In genomic region chr9:66795464-66796324, GRCm38 (mm10) we compare ENCODE assay signal across 8 mouse cellular contexts. TPM values are rescaled to one million over a fixed set of nuclear protein-coding genes. Genes with fewer than 3 reads are reported as not detected.
DNase-seq lines count a peak whose midpoint lies in the region; ATAC-seq and TF ChIP-seq lines count a peak whose summit lies in the region.

Gene Aph1b (minus strand): TSS chr9:66795490.

- H3K27me3 ChIP-seq in heart, embryonic 12.5 days (replicated peaks): no peaks in the 10 kb centered on the region
- no peaks in the 10 kb centered on the region for H3K27me3 ChIP-seq in kidney, postnatal 0 days (ENCODE audit: insufficient read depth, low read length)
- H3K27me3 ChIP-seq in liver, embryonic 11.5 days (replicated peaks; ENCODE audit: control insufficient read depth, insufficient read depth, low read length): no peaks in the 10 kb centered on the region
- no peaks in the 10 kb centered on the region for H3K27me3 ChIP-seq in stomach, embryonic 14.5 days (ENCODE audit: control insufficient read depth, insufficient read depth, low read length)

- peak within 1 kb of the TSS; percentile 78 for H3K9ac ChIP-seq in heart, embryonic 12.5 days
- H3K9ac ChIP-seq in kidney, postnatal 0 days (ENCODE audit: low read depth, low read length): peak within 1 kb of the TSS; percentile 65
- peak within 1 kb of the TSS; percentile 43 for H3K9ac ChIP-seq in liver, embryonic 11.5 days (ENCODE audit: low read depth, low read length)
- H3K9ac ChIP-seq in stomach, embryonic 14.5 days (replicated peaks; ENCODE audit: low read depth, low read length): peak within 1 kb of the TSS; percentile 60

- peak; percentile 96 for ATAC-seq in erythroid progenitor cell, adult 5-6 weeks (replicated peaks; ENCODE audit: low FRiP score, poor library complexity, severe bottlenecking)
- peak; percentile 99 for ATAC-seq in heart, embryonic 12.5 days (ENCODE audit: insufficient number of reproducible peaks, low FRiP score)
- peak; percentile 97 for ATAC-seq in kidney, postnatal 0 days (replicated peaks; ENCODE audit: low FRiP score, low read depth)
- ATAC-seq in liver, embryonic 11.5 days (replicated peaks; ENCODE audit: low FRiP score): peak; percentile 99
- peak; percentile 98 for ATAC-seq in stomach, embryonic 14.5 days (ENCODE audit: insufficient number of reproducible peaks, insufficient read depth, low FRiP score, low read depth)

- peak within 1 kb of the TSS; percentile 95 for H3K27ac ChIP-seq in heart, embryonic 12.5 days (ENCODE audit: poor library complexity, severe bottlenecking)
- peak within 1 kb of the TSS; percentile 90 for H3K27ac ChIP-seq in kidney, postnatal 0 days
- peak within 1 kb of the TSS; percentile 73 for H3K27ac ChIP-seq in liver, embryonic 11.5 days (ENCODE audit: low read depth, low read length)
- peak within 1 kb of the TSS; percentile 84 for H3K27ac ChIP-seq in stomach, embryonic 14.5 days (ENCODE audit: low read length)

- peaks cover 5% of the 10 kb centered on the region; the same call in 1 of the 2 replicates for H3K4me1 ChIP-seq in heart, embryonic 12.5 days (replicated peaks)
- H3K4me1 ChIP-seq in kidney, postnatal 0 days (replicated peaks; ENCODE audit: insufficient read depth, low read length): no peaks in the 10 kb centered on the region
- H3K4me1 ChIP-seq in liver, embryonic 11.5 days (replicated peaks; ENCODE audit: control insufficient read depth, insufficient read depth, low read length): peaks cover 6% of the 10 kb centered on the region; the same call in 1 of the 2 replicates
- H3K4me1 ChIP-seq in stomach, embryonic 14.5 days (ENCODE audit: control insufficient read depth, insufficient read depth, low read length): peaks cover 3% of the 10 kb centered on the region; the same call in 1 of the 2 replicates

- H3K9me3 ChIP-seq in heart, embryonic 12.5 days (replicated peaks): no peaks in the 10 kb centered on the region
- no peaks in the 10 kb centered on the region for H3K9me3 ChIP-seq in kidney, postnatal 0 days (replicated peaks; ENCODE audit: low read length)
- H3K9me3 ChIP-seq in liver, embryonic 11.5 days (ENCODE audit: control insufficient read depth, low read length): no peaks in the 10 kb centered on the region
- no peaks in the 10 kb centered on the region for H3K9me3 ChIP-seq in stomach, embryonic 14.5 days (ENCODE audit: control insufficient read depth, low read depth, low read length)

- no peak for TF ChIP-seq CTCF in kidney, postnatal 0 days (IDR thresholded peaks at IDR 0.05; ENCODE audit: low read depth)

- peak; percentile 97 for DNase-seq in CD4-positive helper T cell, adult 2 months (ENCODE audit: low read depth, low spot score)
- DNase-seq in brain, embryonic 18.5 days (ENCODE audit: low read depth, low spot score): peak; percentile 86
- peak; percentile 99 for DNase-seq in kidney, postnatal 0 days (ENCODE audit: low spot score)
- DNase-seq in liver, embryonic 11.5 days (ENCODE audit: low spot score): peak; percentile 98
- peak; percentile 97 for DNase-seq in naive thymus-derived CD4-positive, alpha-beta T cell, adult 2 months (ENCODE audit: low read depth)

- under 1% methylated on average over 42 of the region's 42 CpGs for WGBS in heart, embryonic 12.5 days
- WGBS in kidney, postnatal 0 days: under 1% methylated on average over 42 of the region's 42 CpGs
- 1% methylated on average over 42 of the region's 42 CpGs for WGBS in liver, embryonic 11.5 days
- WGBS in stomach, embryonic 14.5 days: under 1% methylated on average over 42 of the region's 42 CpGs

- H3K4me3 ChIP-seq in heart, embryonic 12.5 days: peak within 1 kb of the TSS; percentile 70
- peak within 1 kb of the TSS; percentile 59 for H3K4me3 ChIP-seq in kidney, postnatal 0 days (replicated peaks; ENCODE audit: low read depth, low read length)
- H3K4me3 ChIP-seq in liver, embryonic 11.5 days (ENCODE audit: low read depth, low read length): peak within 1 kb of the TSS; percentile 65
- H3K4me3 ChIP-seq in stomach, embryonic 14.5 days (ENCODE audit: low read depth, low read length): peak within 1 kb of the TSS; percentile 67

- H3K4me2 ChIP-seq in heart, embryonic 12.5 days: peak within 1 kb of the TSS; percentile 87
- peak within 1 kb of the TSS; percentile 80 for H3K4me2 ChIP-seq in kidney, postnatal 0 days (ENCODE audit: low read length)
- peak within 1 kb of the TSS; percentile 98 for H3K4me2 ChIP-seq in liver, embryonic 11.5 days
- peak within 1 kb of the TSS; percentile 74 for H3K4me2 ChIP-seq in stomach, embryonic 14.5 days (replicated peaks; ENCODE audit: low read depth, low read length)

- H3K36me3 ChIP-seq in heart, embryonic 12.5 days: no peaks in the 10 kb centered on the region
- no peaks in the 10 kb centered on the region for H3K36me3 ChIP-seq in kidney, postnatal 0 days (ENCODE audit: insufficient read depth, low read length)
- no peaks in the 10 kb centered on the region for H3K36me3 ChIP-seq in liver, embryonic 11.5 days (ENCODE audit: control insufficient read depth, insufficient read depth, low read length)
- no peaks in the 10 kb centered on the region for H3K36me3 ChIP-seq in stomach, embryonic 14.5 days (ENCODE audit: control insufficient read depth, insufficient read depth, low read length)

RNA-seq across cellular contexts. Expression of gene Aph1b, which starts in this region (rescaled TPM):
- total RNA-seq in erythroid progenitor cell, adult 5-6 weeks (2015; ENCODE audit: low replicate concordance): 2.1 and 2.5 TPM in 2 replicates
- 0.61 and 0.77 TPM in 2 replicates for total RNA-seq in erythroid progenitor cell, adult 5-6 weeks (2017; ENCODE audit: low replicate concordance)
- polyA plus RNA-seq in heart, embryonic 12.5 days (2016; fragmentation: Nextera tagmentation; extraction: Ambion mirVana): 8.8 and 9.0 TPM in 2 replicates
- 10.9 and 11.7 TPM in 2 replicates for polyA plus RNA-seq in kidney, postnatal 0 days (2015; fragmentation: Nextera tagmentation; extraction: Ambion mirVana)
- 3.2 and 3.4 TPM in 2 replicates for polyA plus RNA-seq in liver, embryonic 11.5 days (2014; fragmentation: Nextera tagmentation; extraction: Ambion mirVana)
- polyA plus RNA-seq in stomach, embryonic 14.5 days (2014; fragmentation: Nextera tagmentation; extraction: Ambion mirVana): 11.7 and 12.0 TPM in 2 replicates

Comparison
In these comparisons a context has a peak if more than half of its experiments do, and no peak if none do; other contexts are left out.
1. Peak in every context shown above with its lines: DNase-seq, ATAC-seq, H3K4me3 ChIP-seq and H3K27ac ChIP-seq.